Mouse (Mus musculus): ENCODE measurements around the gene Vps26a. TPM values are rescaled to one million over a fixed set of nuclear protein-coding genes. Genes with fewer than 3 reads are reported as not detected.
"Not testable (repeated sequence)": the region's sequence is repeated elsewhere in the genome, so short reads cannot be mapped to it uniquely, and the experiment has no call there.

The Vps26a gene
- polyA plus RNA-seq, 1 experiment from 2014 or later, result 73.5 TPM

DNA sequence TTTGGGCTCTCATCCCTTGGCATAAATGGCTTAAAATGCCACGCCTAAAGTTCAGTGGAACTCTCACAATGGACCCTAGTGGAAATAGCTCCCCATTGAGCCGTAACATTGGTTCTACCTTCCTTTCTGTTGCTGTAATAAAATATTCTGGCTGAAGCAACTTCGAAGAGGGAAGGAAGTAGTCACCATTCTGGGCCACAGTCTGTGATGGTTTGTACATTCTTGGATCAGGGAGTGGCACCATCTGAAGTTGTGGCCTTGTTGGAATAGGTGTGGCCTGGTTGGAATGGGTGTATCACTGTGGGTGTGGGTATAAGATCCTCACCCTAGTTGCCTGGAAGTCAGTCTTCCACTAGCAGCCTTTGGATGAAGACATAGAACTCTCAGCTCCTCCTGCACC is 5.1 kb upstream of the Vps26a start:
- not testable (repeated sequence) for ATAC-seq (ENCODE audit: insufficient read depth, low FRiP score, low read depth); H3K4me2 ChIP-seq; H3K36me3 ChIP-seq; H3K9me3 ChIP-seq; H3K27ac ChIP-seq; H3K4me1 ChIP-seq; H3K4me3 ChIP-seq (replicated peaks); H3K9ac ChIP-seq; H3K27me3 ChIP-seq (replicated peaks)
- WGBS, result 84% methylated on average over 3 of the region's 3 CpGs

DNA sequence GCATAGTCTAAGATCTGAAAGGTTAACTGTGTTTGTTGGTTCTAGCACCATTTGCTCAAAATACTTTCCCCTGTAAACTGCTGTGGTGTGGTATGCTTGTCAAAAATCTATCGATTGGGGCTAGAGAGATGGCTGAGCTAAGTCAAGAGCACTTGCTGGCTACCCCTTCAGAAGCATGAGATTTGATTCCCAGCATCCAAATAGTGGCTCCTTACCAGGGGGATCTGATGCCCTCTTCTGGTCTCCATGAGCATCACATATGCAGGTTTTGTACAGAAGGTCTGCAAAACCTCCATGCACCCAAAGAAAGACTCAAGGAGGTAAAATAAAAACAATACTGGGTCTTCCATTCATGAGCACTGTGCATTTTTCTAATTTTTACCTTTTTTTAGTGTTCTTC is 1.7 kb upstream of the Vps26a start:
- H3K4me2 ChIP-seq, result no peak overlapping the region
- no peaks in the 10 kb centered on the region; the same call in 1 of the 2 replicates for H3K4me1 ChIP-seq
- ATAC-seq (ENCODE audit: insufficient read depth, low FRiP score, low read depth), result no peak
- no peak overlapping the region for H3K4me3 ChIP-seq (replicated peaks)
- WGBS, result 11% methylated on average over 1 of the region's 1 CpGs
- H3K9me3 ChIP-seq, result no peaks in the 10 kb centered on the region
- no peaks in the 10 kb centered on the region for H3K27me3 ChIP-seq (replicated peaks)
- H3K9ac ChIP-seq, result no peak overlapping the region
- H3K36me3 ChIP-seq, result no peaks in the 10 kb centered on the region
- no peak overlapping the region for H3K27ac ChIP-seq

DNA sequence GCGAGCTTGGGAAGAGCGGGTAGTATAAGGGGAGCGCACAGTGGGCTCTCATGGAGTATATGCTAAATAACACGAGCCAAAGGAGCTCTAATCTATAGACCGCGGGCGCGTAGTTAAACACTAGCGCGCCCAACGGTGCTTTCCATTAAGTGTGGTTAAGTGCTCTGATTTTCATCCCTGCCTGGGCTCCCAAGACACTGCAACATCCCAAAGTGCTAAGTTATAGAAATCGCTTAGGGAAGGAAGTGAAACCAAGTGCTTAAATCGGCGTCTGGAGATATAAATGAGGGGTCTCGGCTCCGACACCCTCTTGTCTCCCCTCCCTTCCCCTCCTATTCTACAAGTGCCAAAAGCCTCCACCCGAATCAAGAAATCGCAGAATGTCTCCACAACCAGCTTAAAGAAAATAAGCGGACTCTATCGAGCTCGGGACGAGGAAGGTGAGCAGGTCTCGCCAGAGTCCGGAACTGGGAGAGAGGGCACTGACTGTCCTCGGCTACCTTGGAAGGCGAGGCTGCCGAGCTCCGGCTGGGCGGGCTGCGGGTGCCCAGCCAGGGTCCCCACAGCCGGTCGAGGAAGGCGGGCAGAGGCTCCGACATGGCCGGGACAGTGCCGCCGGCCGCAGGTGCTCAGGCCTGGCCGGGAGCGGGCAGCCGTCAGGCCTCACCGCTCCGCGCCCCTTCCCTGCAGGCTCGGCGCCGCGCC is 575 bp downstream of the Vps26a start:
- H3K4me1 ChIP-seq, result no peaks in the 10 kb centered on the region; the same call in 1 of the 2 replicates
- no peaks in the 10 kb centered on the region for H3K36me3 ChIP-seq
- H3K4me3 ChIP-seq (replicated peaks), result peak overlapping the region; percentile 98
- peak overlapping the region; percentile 82 for H3K27ac ChIP-seq
- peak overlapping the region; percentile 68 for H3K4me2 ChIP-seq
- no peaks in the 10 kb centered on the region for H3K27me3 ChIP-seq (replicated peaks)
- no peaks in the 10 kb centered on the region for H3K9me3 ChIP-seq
- peak; percentile 65 for ATAC-seq (ENCODE audit: insufficient read depth, low FRiP score, low read depth)
- WGBS, result under 1% methylated on average over 39 of the region's 48 CpGs
- peak overlapping the region; percentile 76 for H3K9ac ChIP-seq

DNA sequence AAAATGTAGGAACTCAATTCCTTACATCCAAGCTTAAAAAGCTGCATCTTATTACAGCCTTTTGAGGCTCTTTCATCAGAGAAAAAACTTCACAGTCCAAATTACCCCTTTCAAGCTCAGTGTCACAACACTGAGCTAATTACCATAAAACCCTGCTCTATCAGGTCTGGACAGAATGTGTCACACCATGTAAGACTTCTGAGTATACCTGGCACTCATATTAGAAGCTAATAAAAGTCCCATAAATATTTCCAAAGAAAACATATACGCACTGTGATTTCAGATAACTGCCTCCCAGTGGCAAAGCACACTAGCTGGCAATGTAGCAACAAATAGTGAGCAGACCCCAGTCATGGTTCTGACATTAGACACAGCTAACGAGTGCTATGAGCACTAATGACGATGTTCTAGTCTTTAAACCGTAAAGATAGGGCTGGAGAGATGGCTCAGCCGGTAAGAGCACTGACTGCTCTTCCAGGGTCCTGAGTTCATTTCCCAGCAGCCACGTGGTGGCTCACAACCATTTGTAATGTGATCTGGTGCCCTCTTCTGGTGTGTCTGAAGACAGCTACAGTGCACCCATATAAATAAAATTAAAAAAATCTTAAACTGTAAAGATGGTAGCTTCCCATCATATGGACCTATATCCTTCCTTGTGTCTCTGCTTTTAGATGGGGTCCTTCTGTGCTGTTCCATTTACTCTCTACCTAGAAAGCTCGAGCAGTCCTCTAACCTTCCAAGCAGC is 5.3 kb downstream of the Vps26a start:
- Histone ChIP-seq H3K4me1 (no peaks in the 10 kb centered on the region), H3K4me2 (no peak overlapping the region), H3K27ac (no peak overlapping the region), H3K9ac (no peak overlapping the region), H3K4me3 (replicated peaks) (no peak overlapping the region), H3K27me3 (replicated peaks) (no peaks in the 10 kb centered on the region), H3K36me3 (0 out of 2 replicates have a peak, but pooled peaks cover 6% of the 10 kb centered on the region), H3K9me3 (no peaks in the 10 kb centered on the region)
- no peak for ATAC-seq (ENCODE audit: insufficient read depth, low FRiP score, low read depth)
- WGBS, result 73% methylated on average over 7 of the region's 7 CpGs

DNA sequence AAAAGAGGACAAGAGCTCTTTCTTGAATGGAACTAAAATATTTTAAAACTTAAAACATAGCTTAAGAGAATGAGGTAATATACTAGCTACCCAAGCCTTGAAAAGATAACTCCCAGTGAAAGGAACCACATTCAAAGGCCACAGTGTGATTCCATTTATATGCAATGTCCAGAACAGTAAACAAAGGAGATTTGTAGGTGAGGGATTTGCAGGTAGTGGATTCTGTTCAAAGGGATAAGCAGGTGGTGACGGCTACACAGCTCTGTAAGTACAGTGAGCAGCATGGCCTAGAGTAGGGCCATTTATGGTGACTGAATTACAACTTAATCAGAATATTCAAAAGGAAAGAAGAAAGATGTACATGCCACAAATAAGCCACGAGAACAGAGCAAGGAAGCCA is 9.6 kb downstream of the Vps26a start:
- ATAC-seq (ENCODE audit: insufficient read depth, low FRiP score, low read depth), result no peak
- Histone ChIP-seq H3K27ac (no peak overlapping the region), H3K4me1 (no peaks in the 10 kb centered on the region), H3K9me3 (no peaks in the 10 kb centered on the region), H3K36me3 (0 out of 2 replicates have a peak, but pooled peaks cover 6% of the 10 kb centered on the region), H3K4me2 (no peak overlapping the region), H3K9ac (no peak overlapping the region), H3K27me3 (replicated peaks) (no peaks in the 10 kb centered on the region), H3K4me3 (replicated peaks) (no peak overlapping the region)
- WGBS, result 63% methylated on average over 2 of the region's 2 CpGs

DNA sequence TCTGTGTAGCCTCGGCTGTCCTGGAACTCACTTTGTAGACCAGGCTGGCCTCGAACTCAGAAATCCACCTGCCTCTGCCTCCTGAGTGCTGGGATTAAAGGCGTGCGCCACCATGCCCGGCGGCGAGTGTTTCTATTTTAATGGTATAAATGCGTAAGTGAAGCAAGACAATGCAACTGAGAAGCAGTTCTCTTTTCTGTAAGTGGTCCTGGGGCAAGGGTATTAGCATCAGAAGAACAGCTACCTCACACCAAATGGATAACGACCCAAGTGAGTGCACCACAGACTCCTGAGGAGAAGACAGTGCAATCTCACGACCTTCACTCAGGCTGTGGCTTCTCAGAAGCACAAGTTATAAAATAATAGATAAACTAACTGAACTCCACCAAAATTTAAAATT is 11.7 kb downstream of the Vps26a start:
- Histone ChIP-seq H3K27ac (no peak overlapping the region), H3K4me2 (no peak overlapping the region), H3K36me3 (0 out of 2 replicates have a peak, but pooled peaks cover 6% of the 10 kb centered on the region), H3K9me3 (no peaks in the 10 kb centered on the region), H3K27me3 (replicated peaks) (no peaks in the 10 kb centered on the region), H3K4me1 (no peaks in the 10 kb centered on the region), H3K9ac (no peak overlapping the region), H3K4me3 (replicated peaks) (no peak overlapping the region)
- 91% methylated on average over 10 of the region's 10 CpGs for WGBS
- ATAC-seq (ENCODE audit: insufficient read depth, low FRiP score, low read depth), result no peak

DNA sequence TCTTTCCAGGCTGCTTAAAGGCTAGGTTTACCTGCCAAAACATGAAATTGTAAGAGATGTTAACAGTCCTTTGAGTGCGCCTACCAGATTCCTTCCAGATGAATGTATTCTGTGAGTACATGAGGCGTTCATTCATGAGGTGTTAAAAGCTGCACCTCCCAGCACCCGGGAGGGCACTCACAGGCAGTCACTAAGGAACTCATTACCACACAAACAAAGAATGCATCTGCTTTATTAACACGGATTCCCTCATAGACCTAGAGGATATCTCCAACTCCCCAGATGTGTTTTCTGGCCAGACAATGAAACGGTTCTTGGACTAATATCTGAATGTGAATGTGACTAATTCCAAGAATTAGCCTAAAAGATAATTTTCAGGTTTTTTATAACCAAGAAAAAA is 15.5 kb downstream of the Vps26a start:
- Histone ChIP-seq H3K9me3 (no peaks in the 10 kb centered on the region), H3K4me3 (replicated peaks) (no peak overlapping the region), H3K9ac (no peak overlapping the region), H3K27ac (no peak overlapping the region), H3K4me1 (no peaks in the 10 kb centered on the region), H3K36me3 (0 out of 2 replicates have a peak, but pooled peaks cover 2% of the 10 kb centered on the region), H3K27me3 (replicated peaks) (no peaks in the 10 kb centered on the region), H3K4me2 (no peak overlapping the region)
- ATAC-seq (ENCODE audit: insufficient read depth, low FRiP score, low read depth), result no peak
- 66% methylated on average over 5 of the region's 5 CpGs for WGBS

DNA sequence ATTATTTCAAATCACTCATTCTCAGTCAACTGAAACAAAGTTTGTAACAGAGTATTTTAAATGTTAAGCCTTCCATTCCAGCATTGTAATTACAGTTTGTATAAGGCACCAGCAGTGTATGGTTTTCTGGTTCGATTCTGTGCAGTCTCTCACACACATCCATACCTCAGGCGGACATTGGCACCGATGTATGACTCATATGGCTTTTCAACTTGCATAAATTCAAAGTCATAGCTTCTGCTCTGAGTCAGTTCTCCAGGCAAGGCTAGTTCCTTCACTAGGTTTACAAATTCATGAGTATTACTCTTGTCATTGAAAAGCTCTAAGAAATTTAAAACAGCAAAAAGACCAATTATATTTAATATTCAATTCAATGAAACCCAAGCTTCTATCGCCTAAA is 16.9 kb downstream of the Vps26a start:
- H3K36me3 ChIP-seq, result 0 out of 2 replicates have a peak, but pooled peaks cover 2% of the 10 kb centered on the region
- no peak for ATAC-seq (ENCODE audit: insufficient read depth, low FRiP score, low read depth)
- no peaks in the 10 kb centered on the region for H3K9me3 ChIP-seq
- H3K27ac ChIP-seq, result no peak overlapping the region
- no peak overlapping the region for H3K4me2 ChIP-seq
- no peak overlapping the region for H3K9ac ChIP-seq
- H3K4me3 ChIP-seq (replicated peaks), result no peak overlapping the region
- H3K27me3 ChIP-seq (replicated peaks), result no peaks in the 10 kb centered on the region
- no peaks in the 10 kb centered on the region for H3K4me1 ChIP-seq
- 93% methylated on average over 4 of the region's 4 CpGs for WGBS

DNA sequence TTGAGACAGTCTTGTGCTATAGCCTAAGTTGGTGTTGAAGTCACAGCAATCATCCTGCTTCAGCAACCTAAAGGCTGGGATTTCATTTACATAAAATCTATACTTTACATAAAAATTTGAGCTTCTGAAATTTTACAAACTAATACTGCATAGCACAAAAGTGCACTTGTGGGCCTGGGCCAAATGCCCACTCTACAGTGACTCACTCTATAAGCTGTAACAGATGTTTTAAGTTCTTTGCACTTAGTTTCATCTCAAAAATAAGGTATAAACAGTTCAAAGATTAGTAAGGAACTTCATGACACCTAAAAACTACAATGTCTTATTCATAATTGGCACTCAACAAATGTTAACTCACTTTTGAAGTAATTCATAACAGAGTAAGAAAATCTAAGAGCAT is 25.3 kb downstream of the Vps26a start:
- ATAC-seq (ENCODE audit: insufficient read depth, low FRiP score, low read depth), result no peak
- Histone ChIP-seq H3K4me3 (replicated peaks) (no peak overlapping the region), H3K27ac (no peak overlapping the region), H3K4me1 (no peaks in the 10 kb centered on the region), H3K9ac (no peak overlapping the region), H3K36me3 (peaks cover 16% of the 10 kb centered on the region; the same call in 1 of the 2 replicates), H3K9me3 (no peaks in the 10 kb centered on the region), H3K27me3 (replicated peaks) (no peaks in the 10 kb centered on the region), H3K4me2 (no peak overlapping the region)

DNA sequence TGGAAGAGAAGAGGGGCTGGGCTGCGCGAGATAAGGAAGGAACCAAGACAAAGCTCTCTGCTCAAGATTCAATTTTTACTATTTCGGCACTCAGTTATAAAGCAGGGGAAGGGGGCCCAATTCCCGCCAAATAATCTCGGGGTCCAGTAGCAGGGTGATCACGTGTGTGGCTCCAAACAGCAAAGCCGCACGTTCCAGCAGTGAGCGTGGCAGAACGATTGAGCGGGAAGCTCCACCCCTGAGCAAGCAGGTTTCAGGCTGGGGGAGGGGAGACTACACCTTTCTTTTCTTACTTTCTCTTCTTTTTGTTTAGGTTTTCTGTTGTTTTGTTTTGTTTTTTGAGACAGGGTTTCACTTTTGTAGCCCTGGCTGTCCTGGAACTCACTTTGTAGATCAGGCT is 34.6 kb downstream of the Vps26a start:
- not testable (repeated sequence) for H3K9me3 ChIP-seq; H3K4me3 ChIP-seq (replicated peaks); H3K4me2 ChIP-seq; H3K27ac ChIP-seq; ATAC-seq (ENCODE audit: insufficient read depth, low FRiP score, low read depth); H3K9ac ChIP-seq; H3K27me3 ChIP-seq (replicated peaks)
- WGBS, result 60% methylated on average over 11 of the region's 11 CpGs
- peaks cover 16% of the 10 kb centered on the region; the same call in 1 of the 2 replicates for H3K36me3 ChIP-seq
- peaks cover 15% of the 10 kb centered on the region for H3K4me1 ChIP-seq

DNA sequence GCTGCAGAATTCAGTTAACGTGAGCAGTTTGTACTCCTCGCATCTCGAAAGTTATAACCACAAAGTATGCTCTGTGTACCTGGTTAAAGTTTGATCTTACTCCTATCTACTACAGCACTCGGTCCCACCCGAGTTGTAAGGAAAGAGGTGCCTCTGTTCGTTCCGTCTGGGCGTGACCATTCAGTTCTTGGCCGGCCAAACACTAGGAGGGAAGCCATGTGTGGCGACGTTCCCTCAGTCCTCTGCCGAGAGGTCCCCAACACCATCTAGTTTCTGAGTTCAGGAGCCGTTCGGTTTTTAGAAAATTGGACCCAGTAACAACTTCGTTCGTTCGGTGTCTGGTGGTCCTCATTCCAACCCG is 36.3 kb downstream of the Vps26a start:
- no peaks in the 10 kb centered on the region for H3K27me3 ChIP-seq (replicated peaks)
- 0 out of 2 replicates have a peak overlapping the region, but pooled peaks have one; percentile 98 for H3K9ac ChIP-seq
- 0 out of 2 replicates have a peak, but pooled peaks have one; percentile 2 for ATAC-seq (ENCODE audit: insufficient read depth, low FRiP score, low read depth)
- H3K36me3 ChIP-seq, result peaks cover 19% of the 10 kb centered on the region
- peak overlapping the region; percentile 100 for H3K4me3 ChIP-seq (replicated peaks)
- peak overlapping the region; percentile 84 for H3K4me2 ChIP-seq
- 35% methylated on average over 18 of the region's 18 CpGs for WGBS
- no peaks in the 10 kb centered on the region for H3K9me3 ChIP-seq
- H3K4me1 ChIP-seq, result peaks cover 15% of the 10 kb centered on the region
- peak overlapping the region; percentile 91 for H3K27ac ChIP-seq

Measured in stomach, embryonic 15.5 days (tissue).